Mouse (Mus musculus) C2C12 (cell line): Measurements from ENCODE around the gene Tas2r122. TPM values are rescaled to one million over a fixed set of nuclear protein-coding genes. Genes with fewer than 3 reads are reported as not detected.
"Not testable (repeated sequence)": the region's sequence is repeated elsewhere in the genome, so short reads cannot be mapped to it uniquely, and the experiment has no call there.

Experiments used
- H3K27me3 ChIP-seq: one replicate; pipeline ENCODE4 v1.6.1; 2011; ENCODE audit not compliant: control insufficient read depth, insufficient read depth, insufficient read length
- H3K36me3 ChIP-seq: one replicate; pipeline ENCODE4 v1.6.1; 2011; ENCODE audit not compliant: control insufficient read depth, insufficient read depth
- H3K4me3 ChIP-seq: one replicate; pipeline ENCODE4 v1.5.1; 2011; ENCODE audit warnings: mild to moderate bottlenecking, control low read depth; ENCODE audit not compliant: poor library complexity, insufficient read depth, severe bottlenecking
- H3K79me2 ChIP-seq: one replicate; pipeline ENCODE4 v1.6.1; 2011; ENCODE audit not compliant: control insufficient read depth, insufficient read depth
- H3K79me3 ChIP-seq: one replicate; pipeline ENCODE4 v1.6.1; 2011; ENCODE audit warnings: low read depth, control low read depth
- H3ac ChIP-seq: one replicate; pipeline ENCODE3; 2011; ENCODE audit warnings: low read depth; ENCODE audit not compliant: control insufficient read depth, insufficient read length
- CEBPB ChIP-seq: IDR thresholded peaks from one replicate; pipeline ENCODE4 v1.6.1; 2011; ENCODE audit warnings: low read depth, mild to moderate bottlenecking, control low read depth, moderate library complexity
- CTCF ChIP-seq: IDR thresholded peaks from one replicate; pipeline ENCODE4 v1.5.1; 2011; ENCODE audit not compliant: control insufficient read depth, insufficient read depth, insufficient read length
- FOSL1 ChIP-seq: IDR thresholded peaks from one replicate; pipeline ENCODE4 v1.8.0; 2011; ENCODE audit warnings: mild to moderate bottlenecking, low read length; ENCODE audit not compliant: poor library complexity, insufficient read depth, severe bottlenecking
- MAX ChIP-seq: IDR thresholded peaks from one replicate; pipeline ENCODE4 v1.6.1; 2011; ENCODE audit warnings: mild to moderate bottlenecking, control low read depth
- MYOD1 ChIP-seq: IDR thresholded peaks from one replicate; pipeline ENCODE4 v1.6.1; 2011; ENCODE audit warnings: low read depth; ENCODE audit not compliant: control insufficient read depth, insufficient read length
- MYOG ChIP-seq: IDR thresholded peaks from one replicate; pipeline ENCODE4 v1.6.1; 2011; ENCODE audit not compliant: control insufficient read depth, insufficient read length; ENCODE audit errors: extremely low read depth
- USF1 ChIP-seq: IDR thresholded peaks from one replicate; pipeline ENCODE4 v1.6.1; 2011; ENCODE audit warnings: low read depth, mild to moderate bottlenecking, control low read depth, moderate library complexity
- long read RNA-seq, 2 experiments: library from polyadenylated mRNA; unstranded; transcript quantifications; one replicate each; pipeline ENCODE4 v2.0.0; 2019 to 2020
- polyA plus RNA-seq: library from polyadenylated mRNA; unstranded; fragments of >200 nt; fragmentation: generic; extraction: Trizol; gene quantifications from one replicate; pipeline ENCODE4 v1.2.1, GENCODE M21; 2012; ENCODE audit warnings: missing spikeins

The Tas2r122 gene
- polyA plus RNA-seq, result not detected
- long read RNA-seq, experiment 1, result 0 reads
- long read RNA-seq, experiment 2, result 0 reads

DNA sequence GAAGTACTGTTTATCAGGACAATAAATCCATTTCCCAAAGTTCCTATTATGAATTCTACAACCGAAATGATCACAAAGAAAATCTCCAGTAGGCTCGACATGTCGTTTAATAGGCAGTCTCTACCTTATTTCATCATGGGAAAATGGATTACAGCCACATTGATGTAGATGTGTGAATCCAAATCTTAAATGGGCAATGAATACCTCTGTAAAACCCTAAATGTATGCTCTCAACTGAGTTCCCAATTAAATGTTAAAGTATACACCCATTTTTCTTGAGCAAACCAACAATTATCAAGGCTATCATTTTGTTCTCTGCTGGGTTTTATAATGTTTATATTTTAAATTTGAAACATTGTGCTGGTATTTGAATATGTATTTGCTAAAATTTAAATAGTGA, at the start of gene Tas2r122:
Gene Tas2r122, minus strand, starts transcription at position 101 of the 400 bp plus-strand sequence.
- H3ac ChIP-seq, result no peak within 1 kb of the TSS
- H3K4me3 ChIP-seq, result no peak within 1 kb of the TSS
- H3K79me2 ChIP-seq, result no peaks in the 10 kb centered on the region
- no peaks in the 10 kb centered on the region for H3K79me3 ChIP-seq
- H3K27me3 ChIP-seq, result no peaks in the 10 kb centered on the region
- TF ChIP-seq MYOG (no peak), CTCF (no peak), MAX (no peak), FOSL1 (no peak), USF1 (no peak), MYOD1 (no peak), CEBPB (no peak)
- no peaks in the 10 kb centered on the region for H3K36me3 ChIP-seq

DNA sequence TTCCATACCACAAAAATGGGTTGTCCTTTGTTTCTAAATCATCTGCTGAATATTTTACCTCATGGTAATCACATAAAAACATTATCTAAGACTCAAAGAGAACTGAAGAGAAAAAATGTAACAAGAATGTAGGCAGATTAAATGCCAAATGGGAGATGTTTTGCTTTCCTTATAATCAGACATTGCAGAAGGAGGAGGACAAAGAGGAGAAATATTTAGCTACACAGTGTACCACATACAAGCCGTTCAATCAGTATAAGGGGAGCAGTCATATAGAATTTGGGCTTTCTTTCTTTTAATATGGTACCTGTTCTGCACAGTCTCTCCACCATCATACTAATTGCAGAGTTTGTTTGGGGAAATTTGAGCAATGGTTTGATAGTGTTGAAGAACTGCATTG, 42.7 kb upstream of the Tas2r122 start, which contains the start of gene Tas2r124:
Gene Tas2r124, plus strand, starts transcription at position 301 of the 400 bp plus-strand sequence.
- H3K79me2 ChIP-seq, result no peaks in the 10 kb centered on the region
- H3ac ChIP-seq, result no peak within 1 kb of the TSS
- TF ChIP-seq CTCF, result no peak
- no peak for TF ChIP-seq MYOG
- TF ChIP-seq MAX, result no peak
- TF ChIP-seq FOSL1, result no peak
- TF ChIP-seq MYOD1, result no peak
- no peak for TF ChIP-seq USF1
- TF ChIP-seq CEBPB, result no peak
- H3K79me3 ChIP-seq, result no peaks in the 10 kb centered on the region
- H3K27me3 ChIP-seq, result no peaks in the 10 kb centered on the region
- no peaks in the 10 kb centered on the region for H3K36me3 ChIP-seq
- H3K4me3 ChIP-seq, result no peak within 1 kb of the TSS

DNA sequence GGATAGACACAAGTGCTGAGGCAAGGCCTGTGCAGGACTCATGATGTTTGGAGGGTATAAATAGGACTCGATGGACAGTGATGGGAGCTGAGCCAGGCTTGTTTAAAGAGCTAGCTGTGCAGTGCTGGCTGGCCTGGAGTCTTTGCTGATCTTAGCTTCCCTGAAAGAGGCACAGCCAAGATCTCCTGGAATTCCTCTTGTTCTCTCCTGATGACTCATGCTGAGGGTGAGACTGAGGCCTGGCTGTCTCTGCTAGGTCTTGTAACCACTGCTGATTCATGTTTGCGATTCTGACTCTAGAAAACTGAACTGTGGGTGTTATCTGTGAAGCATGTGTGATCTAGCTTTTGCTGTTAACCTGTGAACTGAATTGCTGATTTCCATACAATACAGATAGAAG, 38.5 kb upstream of the Tas2r122 start:
- Histone ChIP-seq H3ac (no peak overlapping the region), H3K79me2 (no peaks in the 10 kb centered on the region), H3K4me3 (no peak overlapping the region), H3K79me3 (no peaks in the 10 kb centered on the region), H3K36me3 (no peaks in the 10 kb centered on the region), H3K27me3 (no peaks in the 10 kb centered on the region)
- TF ChIP-seq FOSL1, result peak; percentile 18
- no peak for TF ChIP-seq CTCF
- no peak for TF ChIP-seq CEBPB

DNA sequence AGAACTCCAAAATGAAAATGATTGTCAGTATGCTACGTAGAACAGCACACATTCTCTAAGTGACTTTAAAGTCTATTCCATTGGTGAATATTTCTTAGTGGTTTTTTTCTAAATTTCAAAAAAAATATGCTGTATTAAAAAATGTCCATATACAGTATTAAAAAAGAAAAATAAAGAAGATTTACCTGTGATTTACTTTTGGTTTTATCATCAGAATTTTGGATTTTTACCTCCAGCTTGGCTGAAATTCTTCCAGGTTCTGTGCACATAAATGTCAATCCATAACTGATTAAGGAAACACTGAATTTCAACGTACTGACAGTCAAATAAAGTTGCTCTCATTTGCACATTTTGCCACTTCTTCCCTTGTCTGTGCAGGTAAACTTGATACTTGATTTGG, 26.2 kb upstream of the Tas2r122 start, which contains the start of gene Tas2r115:
Gene Tas2r115, minus strand, starts transcription at position 101 of the 400 bp plus-strand sequence.
- Histone ChIP-seq H3K79me3 (no peaks in the 10 kb centered on the region), H3K36me3 (no peaks in the 10 kb centered on the region), H3K27me3 (no peaks in the 10 kb centered on the region), H3K4me3 (no peak within 1 kb of the TSS), H3K79me2 (no peaks in the 10 kb centered on the region), H3ac (no peak within 1 kb of the TSS)
- TF ChIP-seq CEBPB (no peak), MYOD1 (no peak), USF1 (no peak), FOSL1 (no peak), MAX (no peak), MYOG (no peak), CTCF (no peak)

DNA sequence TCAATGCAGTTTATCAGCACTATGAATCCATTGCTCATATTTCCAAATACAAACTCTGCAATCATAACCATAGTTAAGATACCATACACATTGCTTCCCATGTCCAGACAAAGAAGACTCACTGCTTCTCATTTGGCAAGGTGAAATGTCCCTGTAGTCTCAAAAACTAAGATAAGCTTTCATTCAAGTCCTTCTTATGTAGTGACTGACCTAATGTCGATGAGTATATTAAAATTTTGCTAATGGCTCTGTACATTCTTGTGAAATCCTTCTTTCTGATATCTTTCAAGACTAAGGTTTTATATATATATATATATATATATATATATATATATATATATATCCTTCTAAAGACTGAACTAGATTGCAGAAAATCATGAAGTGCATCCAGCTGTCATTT, 10.8 kb downstream of the Tas2r122 start, which contains the start of gene Tas2r121:
Gene Tas2r121, minus strand, starts transcription at position 101 of the 400 bp plus-strand sequence.
- no peaks in the 10 kb centered on the region for H3K36me3 ChIP-seq
- H3K79me3 ChIP-seq, result no peaks in the 10 kb centered on the region
- no peak for TF ChIP-seq MAX
- TF ChIP-seq FOSL1, result no peak
- no peak for TF ChIP-seq CTCF
- TF ChIP-seq MYOG, result no peak
- TF ChIP-seq CEBPB, result no peak
- TF ChIP-seq USF1, result no peak
- no peak for TF ChIP-seq MYOD1
- H3K4me3 ChIP-seq, result no peak within 1 kb of the TSS
- no peaks in the 10 kb centered on the region for H3K27me3 ChIP-seq
- no peak within 1 kb of the TSS for H3ac ChIP-seq
- H3K79me2 ChIP-seq, result no peaks in the 10 kb centered on the region

DNA sequence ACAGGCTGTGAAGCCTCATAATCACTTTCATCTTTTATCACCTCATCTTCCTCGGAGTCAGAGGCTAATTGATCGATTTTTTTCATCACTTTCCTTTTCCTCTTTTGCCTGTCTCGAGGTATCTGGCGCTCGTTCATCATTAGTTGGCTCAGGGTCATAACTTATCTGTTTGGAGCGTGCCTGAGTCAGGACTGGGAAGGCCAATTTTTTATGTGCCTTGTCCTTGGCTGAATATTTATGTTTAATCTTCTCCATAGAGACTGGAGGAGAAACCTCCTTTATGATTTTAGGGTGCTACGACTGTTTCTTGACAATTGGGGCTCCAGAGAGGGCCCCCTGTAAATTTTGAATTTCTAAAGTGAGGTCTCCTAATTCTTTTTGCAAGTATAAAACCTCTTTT, 20.1 kb downstream of the Tas2r122 start:
- not testable (repeated sequence) for H3K79me3 ChIP-seq, H3K27me3 ChIP-seq, H3K36me3 ChIP-seq, H3K4me3 ChIP-seq, H3ac ChIP-seq, H3K79me2 ChIP-seq

Other genes starting within 250 kb of the Tas2r122 start
- not detected for gene Prh1, start 142.1 kb downstream of the Tas2r122 start, polyA plus RNA-seq
- not detected for gene Prp2, start 116.0 kb downstream of the Tas2r122 start, polyA plus RNA-seq
- gene A630073D07Rik, start 60.4 kb downstream of the Tas2r122 start, polyA plus RNA-seq, result not detected
- gene Tas2r120, start 55.0 kb downstream of the Tas2r122 start, polyA plus RNA-seq, result not detected
- not detected for gene Tas2r121, start 10.9 kb downstream of the Tas2r122 start, polyA plus RNA-seq
- not detected for gene Tas2r115, start 26.1 kb upstream of the Tas2r122 start, polyA plus RNA-seq
- gene Tas2r124, start 42.8 kb upstream of the Tas2r122 start, polyA plus RNA-seq, result not detected
- not detected for gene Tas2r102, start 50.2 kb upstream of the Tas2r122 start, polyA plus RNA-seq
- not detected for gene Tas2r136, start 66.2 kb upstream of the Tas2r122 start, polyA plus RNA-seq
- gene Tas2r117, start 90.9 kb upstream of the Tas2r122 start, polyA plus RNA-seq, result not detected
- not detected for gene Tas2r123, start 135.2 kb upstream of the Tas2r122 start, polyA plus RNA-seq
- not detected for gene Tas2r116, start 143.5 kb upstream of the Tas2r122 start, polyA plus RNA-seq
- gene Tas2r110, start 156.1 kb upstream of the Tas2r122 start, polyA plus RNA-seq, result not detected
- not detected for gene Tas2r113, start 181.1 kb upstream of the Tas2r122 start, polyA plus RNA-seq
- gene Tas2r125, start 197.7 kb upstream of the Tas2r122 start, polyA plus RNA-seq, result not detected
- gene Tas2r129, start 239.2 kb upstream of the Tas2r122 start, polyA plus RNA-seq, result not detected
- not detected for gene Tas2r131, start 246.0 kb upstream of the Tas2r122 start, polyA plus RNA-seq